21 mouse cellular contexts compared by ENCODE assay signal in genomic region chr5:92893284-92893683, GRCm38 (mm10).
A peak's percentile ranks its signal among the peaks of the same experiment; 100 is the strongest.
DNase-seq lines count a peak whose midpoint lies in the region; ATAC-seq and TF ChIP-seq lines count a peak whose summit lies in the region.
"Had no signal": no experiment of that assay in that cellular context is flagged by ENCODE, and none has a peak within 500 bp of the region (broad histone marks: within the 10 kb centered on the region; RNA-seq: fewer than 3 reads in every experiment).

No protein-coding gene starts in this region.

- TF ChIP-seq EP300 in ES-Bruce4 (IDR thresholded peaks at IDR 0.05; ENCODE audit: insufficient read depth, low read depth, low read length) = no peak

- peak overlapping the region; percentile 64; the same call in 1 of the 2 replicates for H3K27ac ChIP-seq in heart, embryonic 10.5 days
- peak overlapping the region; percentile 65 for H3K27ac ChIP-seq in liver, adult 2 months (replicated peaks; ENCODE audit: insufficient read depth, low read depth, low read length)
- no peak overlapping the region for H3K27ac ChIP-seq in liver, embryonic 11.5 days (ENCODE audit: low read depth, low read length)
- peak overlapping the region; percentile 87 for H3K27ac ChIP-seq in ES-Bruce4 (ENCODE audit: insufficient read depth, low read length)
- peak overlapping the region; percentile 36; the same call in 1 of the 2 replicates for H3K27ac ChIP-seq in forebrain, embryonic 15.5 days (replicated peaks)
- H3K27ac ChIP-seq: hindbrain, postnatal 0 days had no signal

- no peak for TF ChIP-seq POLR2A in liver, adult 2 months (IDR thresholded peaks at IDR 0.05; ENCODE audit: extremely low read depth, insufficient read depth, low read length)
- TF ChIP-seq POLR2A in ES-Bruce4 (IDR thresholded peaks at IDR 0.05; ENCODE audit: insufficient read depth, low read length) = no peak

- no peak overlapping the region for H3K4me2 ChIP-seq in liver, embryonic 11.5 days
- H3K4me2 ChIP-seq in forebrain, embryonic 15.5 days (replicated peaks) = no peak overlapping the region
- H3K4me2 ChIP-seq: heart, embryonic 11.5 days had no signal

- no peaks in the 10 kb centered on the region for H3K36me3 ChIP-seq in heart, embryonic 10.5 days
- no peaks in the 10 kb centered on the region for H3K36me3 ChIP-seq in liver, adult 2 months (ENCODE audit: control insufficient read depth, insufficient read depth, low read length)
- no peaks in the 10 kb centered on the region for H3K36me3 ChIP-seq in liver, embryonic 11.5 days (ENCODE audit: control insufficient read depth, insufficient read depth, low read length)
- no peaks in the 10 kb centered on the region for H3K36me3 ChIP-seq in ES-Bruce4 (ENCODE audit: control insufficient read depth, insufficient read depth, low read length, poor library complexity, severe bottlenecking)
- H3K36me3 ChIP-seq in forebrain, embryonic 15.5 days = no peaks in the 10 kb centered on the region

- H3K79me2 ChIP-seq in liver, adult 2 months (ENCODE audit: control insufficient read depth, insufficient read depth, low read length) = 0 out of 2 replicates have a peak, but pooled peaks cover under 1% of the 10 kb centered on the region

- H3K9me3 ChIP-seq in heart, embryonic 10.5 days = no peaks in the 10 kb centered on the region
- H3K9me3 ChIP-seq in liver, embryonic 11.5 days (ENCODE audit: control insufficient read depth, low read length) = no peaks in the 10 kb centered on the region
- H3K9me3 ChIP-seq in ES-Bruce4 (replicated peaks; ENCODE audit: control insufficient read depth, insufficient read depth, low read length, poor library complexity, severe bottlenecking) = no peaks in the 10 kb centered on the region
- no peaks in the 10 kb centered on the region for H3K9me3 ChIP-seq in forebrain, embryonic 15.5 days

- peaks cover 64% of the 10 kb centered on the region for H3K4me1 ChIP-seq in heart, embryonic 10.5 days
- peaks cover 12% of the 10 kb centered on the region for H3K4me1 ChIP-seq in liver, adult 2 months (ENCODE audit: control insufficient read depth, insufficient read depth, low read length)
- H3K4me1 ChIP-seq in liver, embryonic 11.5 days (replicated peaks; ENCODE audit: control insufficient read depth, insufficient read depth, low read length) = peaks cover 3% of the 10 kb centered on the region; the same call in 1 of the 2 replicates
- peaks cover 1% of the 10 kb centered on the region for H3K4me1 ChIP-seq in ES-Bruce4 (ENCODE audit: control insufficient read depth, insufficient read depth, low read length)
- peaks cover 12% of the 10 kb centered on the region for H3K4me1 ChIP-seq in forebrain, embryonic 15.5 days

- DNase-seq in heart, embryonic 10.5 days (ENCODE audit: low spot score) = no peak
- no peak for DNase-seq in heart, postnatal 36 days
- peak; percentile 84 for DNase-seq in liver, adult 2 months (ENCODE audit: extremely low read depth, low read depth, low spot score)
- no peak for DNase-seq in liver, embryonic 11.5 days (ENCODE audit: low spot score)
- no peak for DNase-seq in spleen, adult 12 weeks (ENCODE audit: low spot score)
- DNase-seq in spleen, postnatal 36 days (ENCODE audit: low spot score in 2 of 2) = no peak
- DNase-seq: adrenal gland, adult 8-10 months; cerebellum, adult 11 months; cerebellum, postnatal 14 days; embryo, embryonic 11 days; gastrocnemius, postnatal 25 days; kidney, postnatal 14 days; layer of hippocampus, adult 9-11 months; lung, adult 2 months; lung, postnatal 36 days; thymus, adult 18-20 months had no signal

- intact Hi-C loops in heart, postnatal 36 days (cut with DNase I) = no loop called here

- H3K27me3 ChIP-seq in heart, embryonic 10.5 days (ENCODE audit: insufficient read depth, poor library complexity, severe bottlenecking) = no peaks in the 10 kb centered on the region
- H3K27me3 ChIP-seq in liver, adult 2 months (ENCODE audit: control insufficient read depth, insufficient read depth, low read length) = no peaks in the 10 kb centered on the region
- peaks cover 8% of the 10 kb centered on the region for H3K27me3 ChIP-seq in liver, embryonic 11.5 days (replicated peaks; ENCODE audit: control insufficient read depth, insufficient read depth, low read length)
- no peaks in the 10 kb centered on the region for H3K27me3 ChIP-seq in ES-Bruce4 (ENCODE audit: control insufficient read depth, insufficient read depth, low read length, poor library complexity, severe bottlenecking)
- H3K27me3 ChIP-seq in forebrain, embryonic 15.5 days = no peaks in the 10 kb centered on the region
- H3K27me3 ChIP-seq: CH12.LX had no signal

- H3K9ac ChIP-seq in liver, adult 2 months (ENCODE audit: low read depth, low read length) = no peak overlapping the region
- no peak overlapping the region for H3K9ac ChIP-seq in liver, embryonic 11.5 days (ENCODE audit: low read depth, low read length)
- H3K9ac ChIP-seq in ES-Bruce4 (ENCODE audit: low read depth, poor library complexity, severe bottlenecking) = no peak overlapping the region
- no peak overlapping the region for H3K9ac ChIP-seq in forebrain, embryonic 15.5 days (replicated peaks)

- no peak for ATAC-seq in liver, embryonic 11.5 days (replicated peaks; ENCODE audit: low FRiP score)
- no peak for ATAC-seq in forebrain, embryonic 15.5 days (replicated peaks)
- ATAC-seq: hindbrain, postnatal 0 days had no signal

- no peak overlapping the region for H3K4me3 ChIP-seq in heart, embryonic 10.5 days
- no peak overlapping the region for H3K4me3 ChIP-seq in liver, adult 2 months (ENCODE audit: insufficient read depth, low read depth, low read length)
- no peak overlapping the region for H3K4me3 ChIP-seq in liver, embryonic 11.5 days (ENCODE audit: low read depth, low read length)
- no peak overlapping the region for H3K4me3 ChIP-seq in ES-Bruce4 (ENCODE audit: low read depth, low read length)
- H3K4me3 ChIP-seq in forebrain, embryonic 15.5 days = no peak overlapping the region

- 39% methylated on average over 4 of the region's 4 CpGs for WGBS in heart, embryonic 10.5 days
- WGBS in liver, adult 2 months = 10% methylated on average over 4 of the region's 4 CpGs
- WGBS in liver, embryonic 11.5 days = 36% methylated on average over 4 of the region's 4 CpGs
- 11% methylated on average over 4 of the region's 4 CpGs for WGBS in forebrain, embryonic 15.5 days

- no peak for TF ChIP-seq CTCF in liver, adult 2 months (IDR thresholded peaks at IDR 0.05; ENCODE audit: low read depth, low read length)
- TF ChIP-seq CTCF in ES-Bruce4 (IDR thresholded peaks at IDR 0.05; ENCODE audit: low read depth, low read length) = no peak
